Comparison of ENCODE assay signal across 8 mouse cellular contexts in genomic region chr11:117076576-117077196, GRCm38 (mm10). TPM values are rescaled to one million over a fixed set of nuclear protein-coding genes. Genes with fewer than 3 reads are reported as not detected.
A peak's percentile ranks its signal among the peaks of the same experiment; 100 is the strongest.
DNase-seq lines count a peak whose midpoint lies in the region; ATAC-seq and TF ChIP-seq lines count a peak whose summit lies in the region.

No protein-coding gene starts in this region.

- DNase-seq in MN1 (ENCODE audit: low spot score): peak; percentile 87
- peak; percentile 86 to 87 for DNase-seq in cerebellum, adult 2 months
- peak; percentile 90 for DNase-seq in forebrain, postnatal 0 days
- peak; percentile 87 for DNase-seq in heart, postnatal 4 days
- peak; percentile 81 for DNase-seq in layer of hippocampus, adult 9-11 months
- peak; percentile 86 for DNase-seq in lung, postnatal 14 days
- peak; percentile 82 for DNase-seq in ovary, postnatal 36 days (ENCODE audit: low spot score)
- DNase-seq in thymus, postnatal 14 days: peak; percentile 87

- H3K9me3 ChIP-seq in forebrain, postnatal 0 days (ENCODE audit: low read length): no peaks in the 10 kb centered on the region

- H3K27ac ChIP-seq in cerebellum, adult 2 months (ENCODE audit: insufficient read depth, low read length): peak overlapping the region; percentile 81
- H3K27ac ChIP-seq in forebrain, postnatal 0 days (ENCODE audit: low read depth, low read length): peak overlapping the region; percentile 86

- under 1% methylated on average over 54 of the region's 54 CpGs for WGBS in cerebellum, adult 2 months
- WGBS in forebrain, postnatal 0 days: under 1% methylated on average over 54 of the region's 54 CpGs

- H3K27me3 ChIP-seq in cerebellum, adult 2 months (ENCODE audit: control insufficient read depth, insufficient read depth, low read length): no peaks in the 10 kb centered on the region
- H3K27me3 ChIP-seq in forebrain, postnatal 0 days (ENCODE audit: insufficient read depth, low read length): no peaks in the 10 kb centered on the region

- peak overlapping the region; percentile 92 for H3K4me2 ChIP-seq in forebrain, postnatal 0 days (ENCODE audit: low read depth)

- H3K36me3 ChIP-seq in forebrain, postnatal 0 days (ENCODE audit: insufficient read depth): peaks cover 25% of the 10 kb centered on the region

- peak overlapping the region; percentile 87 for H3K9ac ChIP-seq in forebrain, postnatal 0 days

- peak; percentile 91 for ATAC-seq in forebrain, postnatal 0 days

- H3K4me1 ChIP-seq in cerebellum, adult 2 months (ENCODE audit: control insufficient read depth, insufficient read depth, low read length): peaks cover 22% of the 10 kb centered on the region
- H3K4me1 ChIP-seq in forebrain, postnatal 0 days (ENCODE audit: insufficient read depth): peaks cover 15% of the 10 kb centered on the region

- TF ChIP-seq CTCF in cerebellum, adult 2 months (IDR thresholded peaks at IDR 0.05; ENCODE audit: borderline replicate concordance, insufficient read depth, low read depth, low read length): no peak
- peak; percentile 36; the same call in 1 of the 2 replicates for TF ChIP-seq CTCF in forebrain, postnatal 0 days (IDR thresholded peaks at IDR 0.05; ENCODE audit: low read depth)

- peak; percentile 64; the same call in 1 of the 2 replicates for TF ChIP-seq POLR2A in cerebellum, adult 2 months (IDR thresholded peaks at IDR 0.05; ENCODE audit: borderline replicate concordance, insufficient read depth, low read length)

- peak overlapping the region; percentile 71 for H3K4me3 ChIP-seq in cerebellum, adult 2 months (replicated peaks; ENCODE audit: insufficient read depth, low read depth, low read length)
- H3K4me3 ChIP-seq in forebrain, postnatal 0 days (ENCODE audit: low read depth, low read length): peak overlapping the region; percentile 76

RNA-seq across cellular contexts. Expression of gene Sec14l1, which starts 38.3 kb away (rescaled TPM):
- 124 and 137 TPM in 2 replicates for polyA plus RNA-seq in cerebellum, adult 2 months (2012; rRNA removed)
- total RNA-seq in forebrain, postnatal 0 days (2014; rRNA removed): 81.3 and 82.9 TPM in 2 replicates
- 62.1 and 65.1 TPM in 2 replicates for polyA plus RNA-seq in forebrain, postnatal 0 days (2015; fragmentation: Nextera tagmentation; extraction: Ambion mirVana)
- total RNA-seq in heart, postnatal 4 days (2021): 10 to 100 TPM; 78.4 to 81.7 TPM

Comparison
In these comparisons a context has a peak if more than half of its experiments do, and no peak if none do; other contexts are left out.
1. Peak in every context shown above with its lines: DNase-seq, ATAC-seq, H3K4me3 ChIP-seq and H3K27ac ChIP-seq.